Mouse (Mus musculus): ENCODE results near the gene Ndufs7.

DNA sequence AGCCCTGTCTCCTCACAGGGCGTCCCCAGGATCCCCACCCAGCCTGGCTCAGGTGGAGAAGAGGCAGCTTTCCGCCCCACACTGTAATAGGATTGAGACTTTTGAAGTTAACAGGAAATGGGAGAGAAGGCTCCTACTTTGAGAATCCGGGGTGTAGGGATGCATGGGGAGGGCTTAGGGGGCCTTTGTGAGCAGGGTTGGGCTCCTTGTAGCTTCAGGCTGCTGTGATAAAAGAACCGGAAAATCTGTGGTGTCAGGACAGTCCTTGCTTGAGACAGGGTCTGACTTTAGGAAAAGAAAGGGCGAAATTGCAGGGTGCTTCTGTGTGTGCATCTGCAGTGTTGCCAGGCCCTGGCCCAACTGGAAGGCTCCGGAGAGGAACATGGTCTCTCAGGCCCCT is 48.4 kb upstream of the Ndufs7 start:
- no peak for TF ChIP-seq CTCF (IDR thresholded peaks at IDR 0.05; ENCODE audit: borderline replicate concordance, insufficient read depth, low read length)
- TF ChIP-seq POLR2A (IDR thresholded peaks at IDR 0.05; ENCODE audit: low read depth, low read length): no peak

All from embryonic fibroblast, embryonic 13.5 days (primary cell).